Mouse (Mus musculus) testis, postnatal 14 days (tissue): Measurements from ENCODE around the gene Hcfc1.
A peak's percentile ranks its signal among the peaks of the same experiment; 100 is the strongest.

ENCODE experiments used
- DNase-seq: peaks from one replicate; pipeline ENCODE4 v3.0.0; 2021; ENCODE audit warnings: low spot score

Hcfc1 gene

GRCm38 (mm10) chrX:73941860-73942259 lies 24.3 kb downstream of the Hcfc1 start:
- no peak for DNase-seq

- no peak for DNase-seq
Observed at GRCm38 (mm10) chrX:73931871-73932270, 34.3 kb downstream of the Hcfc1 start.

GRCm38 (mm10) chrX:73930402-73931062 lies 35.6 kb downstream of the Hcfc1 start, which contains the start of gene Renbp:
Gene Renbp (minus strand): TSS chrX:73930850.
- DNase-seq, result peak; percentile 49

GRCm38 (mm10) chrX:73922550-73922882 lies 43.6 kb downstream of the Hcfc1 start:
- DNase-seq, result peak; percentile 19

GRCm38 (mm10) chrX:73921823-73922549 lies 44.2 kb downstream of the Hcfc1 start, which contains the start of the genes Arhgap4 and Naa10:
Gene Arhgap4 (minus strand): TSS chrX:73921870.
Gene Naa10 (minus strand): TSS chrX:73921944.
- peak; percentile 85 for DNase-seq

GRCm38 (mm10) chrX:73921285-73921822 lies 44.8 kb downstream of the Hcfc1 start:
- no peak for DNase-seq

GRCm38 (mm10) chrX:73918631-73919030 lies 47.5 kb downstream of the Hcfc1 start:
- DNase-seq, result no peak

- DNase-seq, result no peak
Observed at GRCm38 (mm10) chrX:73916945-73917344, 49.2 kb downstream of the Hcfc1 start.

GRCm38 (mm10) chrX:73914827-73915703 lies 51.1 kb downstream of the Hcfc1 start:
- DNase-seq, result peak; percentile 90

GRCm38 (mm10) chrX:73911588-73911987 lies 54.6 kb downstream of the Hcfc1 start:
- DNase-seq, result no peak

GRCm38 (mm10) chrX:73911156-73911555 lies 55.0 kb downstream of the Hcfc1 start:
- DNase-seq, result no peak

GRCm38 (mm10) chrX:73910451-73910850 lies 55.7 kb downstream of the Hcfc1 start:
- no peak for DNase-seq

GRCm38 (mm10) chrX:73910049-73910448 lies 56.1 kb downstream of the Hcfc1 start:
- no peak for DNase-seq

- DNase-seq, result no peak
Observed at GRCm38 (mm10) chrX:73897959-73898358, 68.2 kb downstream of the Hcfc1 start.

- no peak for DNase-seq
Observed at GRCm38 (mm10) chrX:73895719-73896118, 70.4 kb downstream of the Hcfc1 start, which contains the start of gene L1cam. Gene L1cam (minus strand): TSS chrX:73896105.

GRCm38 (mm10) chrX:73892833-73893232 lies 73.3 kb downstream of the Hcfc1 start:
- no peak for DNase-seq
